Comparison of ENCODE assay signal across 22 mouse cellular contexts in the genomic region with DNA sequence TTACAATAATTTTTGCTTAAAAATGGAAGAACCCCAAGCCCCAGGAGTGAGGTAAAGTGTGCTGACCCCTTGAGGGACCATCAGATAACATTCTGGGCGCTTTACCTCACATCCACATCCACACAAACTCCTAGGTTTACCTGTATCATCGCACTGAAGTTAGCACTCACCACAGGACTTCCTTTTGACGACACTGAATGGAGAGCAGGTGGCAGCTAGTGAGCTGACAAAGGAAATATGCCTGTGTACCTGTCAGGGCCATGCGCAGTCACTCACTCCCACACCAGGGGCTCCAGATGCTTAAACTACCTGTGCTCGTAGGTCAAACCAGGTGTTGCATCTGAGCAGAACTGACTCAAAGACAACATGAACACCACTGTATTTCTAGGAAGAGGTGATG.
"Had no signal": no experiment of that assay in that cellular context is flagged by ENCODE, and none has a peak within 500 bp of the region (broad histone marks: within the 10 kb centered on the region; RNA-seq: fewer than 3 reads in every experiment).

No protein-coding gene starts in this region.

- H3K9me3 ChIP-seq: limb, embryonic 10.5 days; limb, embryonic 13.5 days; liver, embryonic 12.5 days; lung, embryonic 15.5 days; midbrain, embryonic 12.5 days; midbrain, embryonic 15.5 days; neural tube, embryonic 13.5 days; stomach, embryonic 15.5 days had no signal

- H3K4me3 ChIP-seq: layer of hippocampus, adult 2 months; limb, embryonic 10.5 days; limb, embryonic 13.5 days; liver, embryonic 12.5 days; lung, embryonic 15.5 days; midbrain, embryonic 12.5 days; midbrain, embryonic 15.5 days; myocyte; neural tube, embryonic 13.5 days; stomach, embryonic 15.5 days had no signal

- H3K27ac ChIP-seq: layer of hippocampus, adult 2 months; limb, embryonic 10.5 days; limb, embryonic 13.5 days; lung, embryonic 15.5 days; midbrain, embryonic 15.5 days; neural tube, embryonic 13.5 days; stomach, embryonic 15.5 days had no signal

- H3K4me2 ChIP-seq: limb, embryonic 13.5 days; liver, embryonic 12.5 days; lung, embryonic 15.5 days; midbrain, embryonic 12.5 days; midbrain, embryonic 15.5 days; neural tube, embryonic 13.5 days; stomach, embryonic 15.5 days had no signal

- ATAC-seq: inflammation-experienced regulatory T-cells, adult 6 months; intestine, embryonic 16.5 days; liver, embryonic 12.5 days; midbrain, embryonic 15.5 days had no signal

- H3K4me1 ChIP-seq: limb, embryonic 13.5 days; midbrain, embryonic 12.5 days; midbrain, embryonic 15.5 days had no signal

- H3K27me3 ChIP-seq: limb, embryonic 13.5 days; liver, embryonic 12.5 days; lung, embryonic 15.5 days; midbrain, embryonic 12.5 days; midbrain, embryonic 15.5 days; neural tube, embryonic 13.5 days; stomach, embryonic 15.5 days had no signal

- DNase-seq: kidney, adult 18-20 months; kidney, adult 9 months; kidney, postnatal 14 days; layer of hippocampus, adult 9-11 months; liver; lung, postnatal 10 days; lung, postnatal 4 days; retina, postnatal 1 day; right cerebral cortex, postnatal 25 days; spleen, adult 18-20 months had no signal

- H3K9ac ChIP-seq: limb, embryonic 13.5 days; liver, embryonic 12.5 days; lung, embryonic 15.5 days; midbrain, embryonic 12.5 days; midbrain, embryonic 15.5 days; neural tube, embryonic 13.5 days; stomach, embryonic 15.5 days had no signal
